Mouse (Mus musculus) CH12.LX (cell line): ENCODE results near the gene Spc25. TPM values are rescaled to one million over a fixed set of nuclear protein-coding genes. Genes with fewer than 3 reads are reported as not detected.

ENCODE experiments used
- DNase-seq: peaks from one replicate; pipeline ENCODE4 v3.0.0-alpha.2; 2013; ENCODE audit errors: extremely low read depth
- H3K27ac ChIP-seq: 2 replicates; pipeline ENCODE4 v1.5.1; 2012; ENCODE audit warnings: low read depth, mild to moderate bottlenecking, control low read depth, moderate library complexity; ENCODE audit not compliant: insufficient read depth
- H3K27me3 ChIP-seq: replicated peaks from 2 replicates; pipeline ENCODE3; 2012; ENCODE audit warnings: inconsistent platforms
- H3K36me3 ChIP-seq, 2 experiments: replicated peaks in 1 of 2; 2 replicates each; pipeline versions ENCODE3 to v1.6.1; 2012; ENCODE audit warnings: inconsistent platforms in 1 of 2, low read length in 1 of 2, mild to moderate bottlenecking in 1 of 2, mixed read lengths in 1 of 2, moderate library complexity in 1 of 2; ENCODE audit not compliant: control insufficient read depth in 1 of 2, insufficient read depth in 1 of 2
- H3K4me1 ChIP-seq, 2 experiments: 2 replicates each; pipeline ENCODE4 v1.6.1; 2012; ENCODE audit warnings: inconsistent platforms in 1 of 2, moderate library complexity in 1 of 2; ENCODE audit not compliant: insufficient read depth in 2 of 2, control insufficient read depth in 1 of 2
- H3K4me2 ChIP-seq: 2 replicates; pipeline ENCODE4 v1.6.1; 2012; ENCODE audit warnings: low read depth, mild to moderate bottlenecking, control low read depth; ENCODE audit not compliant: poor library complexity, insufficient read depth, severe bottlenecking
- H3K4me3 ChIP-seq, 3 experiments: fragments of 150-350 bp in 1 of 3; sonication (generic) in 1 of 3; replicated peaks in 1 of 3; 2 replicates each; pipeline versions ENCODE3 to v1.5.1; 2011 to 2012; ENCODE audit warnings: low read depth in 2 of 3, low read length in 2 of 3, mild to moderate bottlenecking in 2 of 3, moderate library complexity in 2 of 3, control low read depth in 1 of 3, improper control_type of control experiment in 1 of 3, inconsistent platforms in 1 of 3, mixed read lengths in 1 of 3; ENCODE audit not compliant: poor library complexity in 1 of 3
- H3K79me2 ChIP-seq: replicated peaks from 2 replicates; pipeline ENCODE4 v1.6.1; 2012; ENCODE audit warnings: mild to moderate bottlenecking, moderate library complexity; ENCODE audit not compliant: control insufficient read depth, poor library complexity, insufficient read depth, severe bottlenecking; ENCODE audit errors: extremely low read depth
- H3K9ac ChIP-seq: 2 replicates; pipeline ENCODE4 v1.6.1; 2012; ENCODE audit warnings: low read depth, mild to moderate bottlenecking, control low read depth, moderate library complexity; ENCODE audit not compliant: insufficient read depth
- H3K9me3 ChIP-seq: replicated peaks from 2 replicates; pipeline ENCODE3; 2012; ENCODE audit warnings: low read length, inconsistent platforms, mixed read lengths
- CHD1 ChIP-seq: IDR thresholded peaks from 2 replicates; pipeline ENCODE4 v1.6.1; 2012; ENCODE audit warnings: low read depth, low read length, improper control_type of control experiment, inconsistent platforms
- CHD2 ChIP-seq: IDR thresholded peaks from 2 replicates; pipeline ENCODE4 v1.6.1; 2011; ENCODE audit warnings: low read length, improper control_type of control experiment
- E2F4 ChIP-seq: IDR thresholded peaks from 2 replicates; pipeline ENCODE4 v1.6.1; 2011; ENCODE audit warnings: low read depth, low read length, improper control_type of control experiment; ENCODE audit not compliant: insufficient replicate concordance
- ELF1 ChIP-seq: IDR thresholded peaks from 2 replicates; pipeline ENCODE4 v1.6.1; 2014; ENCODE audit warnings: low read depth, mild to moderate bottlenecking, inconsistent platforms, low read length, improper control_type of control experiment
- EP300 ChIP-seq: IDR thresholded peaks from 2 replicates; pipeline ENCODE4 v1.6.1; 2011; ENCODE audit warnings: low read length, improper control_type of control experiment
- HCFC1 ChIP-seq: IDR thresholded peaks from 2 replicates; pipeline ENCODE4 v1.6.1; 2012; ENCODE audit warnings: low read depth, mild to moderate bottlenecking, inconsistent platforms, low read length, improper control_type of control experiment
- JUN ChIP-seq: IDR thresholded peaks from 2 replicates; pipeline ENCODE4 v1.6.1; 2011; ENCODE audit warnings: low read depth, mild to moderate bottlenecking, low read length, improper control_type of control experiment, moderate library complexity; ENCODE audit not compliant: insufficient read depth
- MAFK ChIP-seq: IDR thresholded peaks from 2 replicates; pipeline ENCODE4 v1.6.1; 2011; ENCODE audit warnings: low read length, improper control_type of control experiment; ENCODE audit not compliant: insufficient replicate concordance
- MAZ ChIP-seq: IDR thresholded peaks from 2 replicates; pipeline ENCODE4 v1.6.1; 2012; ENCODE audit warnings: low read depth, mild to moderate bottlenecking, inconsistent platforms, low read length, improper control_type of control experiment, moderate library complexity
- MXI1 ChIP-seq: IDR thresholded peaks from 2 replicates; pipeline ENCODE4 v1.6.1; 2011; ENCODE audit warnings: mild to moderate bottlenecking, low read depth, low read length, improper control_type of control experiment
- PAX5 ChIP-seq: IDR thresholded peaks from 2 replicates; pipeline ENCODE4 v1.6.1; 2012; ENCODE audit warnings: low read length, inconsistent platforms, mixed read lengths
- RAD21 ChIP-seq: IDR thresholded peaks from 2 replicates; pipeline ENCODE4 v1.6.1; 2011; ENCODE audit warnings: low read depth, mild to moderate bottlenecking, low read length, improper control_type of control experiment, moderate library complexity
- SIN3A ChIP-seq: IDR thresholded peaks from 2 replicates; pipeline ENCODE4 v1.6.1; 2012; ENCODE audit warnings: low read length, improper control_type of control experiment, inconsistent platforms
- SMC3 ChIP-seq: IDR thresholded peaks from 2 replicates; pipeline ENCODE4 v1.6.1; 2011; ENCODE audit warnings: low read depth, low read length, improper control_type of control experiment
- TBP ChIP-seq: conservative IDR thresholded peaks from 2 replicates; pipeline ENCODE4 v1.6.1; 2011; ENCODE audit warnings: low read depth, low read length, improper control_type of control experiment
- TCF12 ChIP-seq: IDR thresholded peaks from 2 replicates; pipeline ENCODE4 v1.6.1; 2014; ENCODE audit warnings: low read depth, mild to moderate bottlenecking, inconsistent platforms, low read length, improper control_type of control experiment
- USF1 ChIP-seq: IDR thresholded peaks from 2 replicates; pipeline ENCODE4 v1.6.1; 2014; ENCODE audit warnings: low read depth, mild to moderate bottlenecking, inconsistent platforms, low read length, improper control_type of control experiment
- ZMIZ1 ChIP-seq: IDR thresholded peaks from 2 replicates; pipeline ENCODE4 v1.6.1; 2012; ENCODE audit warnings: low read depth, mild to moderate bottlenecking, inconsistent platforms, low read length, improper control_type of control experiment
- ZNF384 ChIP-seq: IDR thresholded peaks from 2 replicates; pipeline ENCODE4 v1.6.1; 2012; ENCODE audit warnings: low read depth, low read length, improper control_type of control experiment, inconsistent platforms
- dilution Hi-C: fragments of 300-500 bp; cut with MboI; formaldehyde crosslinking; loops from 2 replicates; pipeline ENCODE4 v1.14.3; 2020; ENCODE audit warnings: low sequenced_read_pairs; ENCODE audit not compliant: extremely low pct_unique_long_range_greater_than_20kb, extremely low pct_ligation_motif_present
- in situ Hi-C: fragments of 300-500 bp; cut with MboI; formaldehyde crosslinking; loops from 3 replicates; pipeline ENCODE4 v1.14.3; 2019; ENCODE audit warnings: low sequenced_read_pairs, low pct_ligation_motif_present, low pct_unique_long_range_greater_than_20kb, mixed read lengths
- polyA plus RNA-seq: library from polyadenylated mRNA; unstranded; fragments of >175 nt; gene quantifications from 2 replicates; pipeline ENCODE4 v1.2.1, GENCODE M21; 2012; ENCODE audit warnings: low read depth; ENCODE audit not compliant: insufficient read length
- total RNA-seq, 2 experiments: library from RNA; depleted of rRNA; stranded (reverse); fragments of 300-350 nt in 1 of 2; fragments of >200 nt in 1 of 2; gene quantifications; 2 replicates each; pipeline ENCODE4 v1.2.3; 2012 to 2014

Gene Spc25
- total and polyA plus RNA-seq, 3 experiments: 31.7 to 67.2 (median 50.0) TPM

DNA sequence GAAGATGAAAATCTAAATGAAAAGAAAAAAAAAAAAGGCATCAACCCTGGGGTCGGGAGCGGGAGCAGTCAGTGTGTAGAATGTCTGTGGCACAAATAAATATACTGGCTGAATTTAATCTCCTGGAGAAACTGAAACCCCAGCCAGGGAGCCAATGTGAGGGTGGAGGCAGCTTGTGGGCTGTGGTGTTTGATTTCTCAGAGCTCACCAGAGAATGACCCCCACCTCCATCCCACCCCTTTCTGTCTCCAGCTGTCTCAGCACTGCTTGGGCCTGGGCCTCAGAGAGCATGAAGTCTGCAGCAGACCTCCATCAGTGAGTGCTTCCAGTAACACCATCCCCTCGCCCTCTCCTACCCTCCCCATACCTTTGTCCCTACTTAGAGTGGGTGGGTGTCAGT is 50.1 kb downstream of the Spc25 start:
- Histone ChIP-seq H3K4me1 (no peaks in the 10 kb centered on the region), H3K79me2 (no peaks in the 10 kb centered on the region), H3K27me3 (no peaks in the 10 kb centered on the region), H3K27ac (no peak overlapping the region), H3K9me3 (no peaks in the 10 kb centered on the region), H3K9ac (no peak overlapping the region), H3K4me3 (no peak overlapping the region), H3K36me3 (no peaks in the 10 kb centered on the region), H3K4me2 (no peak overlapping the region)
- no peak for DNase-seq
- dilution Hi-C loops (no loop called here), in situ Hi-C loops (no loop called here)
- no peak for TF ChIP-seq CHD1
- no peak for TF ChIP-seq USF1
- TF ChIP-seq TCF12: no peak
- no peak for TF ChIP-seq MAZ
- TF ChIP-seq ZNF384: no peak
- no peak for TF ChIP-seq ELF1
- no peak for TF ChIP-seq TBP
- no peak for TF ChIP-seq MXI1
- TF ChIP-seq CHD2: no peak
- no peak for TF ChIP-seq HCFC1
- no peak for TF ChIP-seq SIN3A
- TF ChIP-seq MAFK: no peak
- TF ChIP-seq EP300: no peak
- TF ChIP-seq RAD21: no peak
- TF ChIP-seq PAX5: no peak
- TF ChIP-seq ZMIZ1: no peak
- TF ChIP-seq SMC3: no peak

DNA sequence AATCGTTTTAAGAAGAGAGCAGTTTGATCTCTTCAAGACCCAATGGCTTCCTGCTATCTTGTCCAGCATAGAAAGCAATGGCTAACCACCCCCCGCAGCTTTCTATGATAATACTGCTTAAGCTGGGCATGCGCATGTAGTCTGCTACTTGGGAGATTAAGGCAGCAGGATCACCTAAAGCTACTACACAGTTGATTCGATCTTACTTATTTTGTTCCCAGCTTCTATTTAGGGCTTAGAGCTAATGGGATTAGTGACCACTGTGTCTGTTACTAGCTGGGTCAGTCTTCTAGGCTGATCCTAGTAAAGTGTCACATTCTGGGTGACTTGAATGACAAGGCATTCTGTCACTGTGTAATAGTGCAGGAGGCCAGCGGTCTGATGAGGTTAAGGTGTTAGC is 55.2 kb downstream of the Spc25 start:
- no peaks in the 10 kb centered on the region for H3K79me2 ChIP-seq

More for the DNA sequence above, 55.2 kb downstream of the Spc25 start:
- no peak for DNase-seq
- H3K4me3 ChIP-seq: no peak overlapping the region
- no peak overlapping the region for H3K9ac ChIP-seq
- peaks cover 7% of the 10 kb centered on the region in 2 experiments; a peak in 3 of 4 replicates for H3K4me1 ChIP-seq
- TF ChIP-seq JUN: no peak
- no peak for TF ChIP-seq EP300
- TF ChIP-seq PAX5: no peak
- no peak for TF ChIP-seq ZNF384
- TF ChIP-seq USF1: no peak
- no peak for TF ChIP-seq E2F4
- TF ChIP-seq SIN3A: no peak
- H3K4me2 ChIP-seq: no peak overlapping the region
- dilution Hi-C loops: no loop called here
- no peak overlapping the region for H3K27ac ChIP-seq
- no peaks in the 10 kb centered on the region for H3K27me3 ChIP-seq
- in situ Hi-C loops: no loop called here
- H3K9me3 ChIP-seq: no peaks in the 10 kb centered on the region
- no peaks in the 10 kb centered on the region for H3K36me3 ChIP-seq
